14 mouse cellular contexts compared by ENCODE assay signal in the genomic region with DNA sequence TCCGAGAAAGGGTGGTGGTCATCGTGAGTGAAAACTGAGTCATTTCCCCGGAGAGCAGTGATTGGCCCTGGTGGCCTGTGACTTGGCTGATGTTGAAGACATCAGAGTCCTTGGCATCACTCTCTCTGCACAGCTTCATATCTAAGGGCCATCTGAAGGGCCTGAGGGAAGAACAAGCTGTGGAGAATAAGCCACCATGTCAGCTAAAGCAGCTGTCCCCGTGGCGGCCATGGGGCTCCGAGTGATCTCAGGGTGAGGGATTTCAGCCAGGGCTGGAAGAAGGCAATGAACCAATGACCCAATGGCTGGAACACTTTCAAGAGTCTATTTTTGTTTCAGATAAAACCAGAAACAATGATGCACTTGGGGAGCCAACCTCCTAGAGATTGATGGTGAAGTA.
A peak's percentile ranks its signal among the peaks of the same experiment; 100 is the strongest.
DNase-seq lines count a peak whose midpoint lies in the region; ATAC-seq lines count a peak whose summit lies in the region.
"Had no signal": no experiment of that assay in that cellular context is flagged by ENCODE, and none has a peak within 500 bp of the region (broad histone marks: within the 10 kb centered on the region; RNA-seq: fewer than 3 reads in every experiment).

No protein-coding gene starts in this region.

- H3K4me2 ChIP-seq in hindbrain, embryonic 11.5 days (replicated peaks; ENCODE audit: low read depth, low read length) = no peak overlapping the region
- H3K4me2 ChIP-seq: lung, embryonic 14.5 days; midbrain, embryonic 11.5 days had no signal

- H3K36me3 ChIP-seq in hindbrain, embryonic 11.5 days (ENCODE audit: control insufficient read depth, insufficient read depth, low read length) = no peaks in the 10 kb centered on the region
- H3K36me3 ChIP-seq: hindbrain, embryonic 10.5 days had no signal

- H3K4me3 ChIP-seq in hindbrain, embryonic 11.5 days (ENCODE audit: low read depth, low read length) = no peak overlapping the region
- H3K4me3 ChIP-seq: erythroblast, embryonic 14.5 days; hindbrain, embryonic 10.5 days had no signal

- ATAC-seq in hindbrain, embryonic 11.5 days (ENCODE audit: low FRiP score) = no peak
- ATAC-seq: intestine, embryonic 16.5 days had no signal

- no peaks in the 10 kb centered on the region for H3K27me3 ChIP-seq in hindbrain, embryonic 11.5 days (ENCODE audit: control insufficient read depth, insufficient read depth, low read length)

- WGBS in hindbrain, embryonic 11.5 days = 90% methylated on average over 6 of the region's 6 CpGs

- no peaks in the 10 kb centered on the region for H3K9me3 ChIP-seq in hindbrain, embryonic 11.5 days (ENCODE audit: control insufficient read depth, low read length)
- H3K9me3 ChIP-seq: hindbrain, embryonic 10.5 days had no signal

- DNase-seq in ovary, postnatal 36 days (ENCODE audit: low spot score) = peak; percentile 9
- no peak for DNase-seq in ovary, postnatal 14 days (ENCODE audit: low spot score)
- peak; percentile 23 for DNase-seq in gastrocnemius, postnatal 10 days
- peak; percentile 63 to 69 for DNase-seq in heart, postnatal 14 days
- DNase-seq in skeletal muscle tissue, adult 2 months (ENCODE audit: low read depth, low spot score) = peak; percentile 72
- no peak for DNase-seq in hindbrain, embryonic 11.5 days (ENCODE audit: low spot score)
- no peak for DNase-seq in B cell, adult 2 months
- DNase-seq: cerebellum, adult 18-20 months; embryo, embryonic 11 days; lung, embryonic 14.5 days had no signal

- no peak overlapping the region for H3K9ac ChIP-seq in hindbrain, embryonic 11.5 days (ENCODE audit: low read depth, low read length)
- H3K9ac ChIP-seq: lung, embryonic 14.5 days had no signal

- intact Hi-C loops in heart, postnatal 14 days (cut with DNase I) = no loop called here

- H3K27ac ChIP-seq in hindbrain, embryonic 11.5 days (ENCODE audit: low read depth, low read length) = no peak overlapping the region
- H3K27ac ChIP-seq: hindbrain, embryonic 10.5 days had no signal

- no peaks in the 10 kb centered on the region for H3K4me1 ChIP-seq in hindbrain, embryonic 11.5 days (replicated peaks; ENCODE audit: control insufficient read depth, insufficient read depth, low read length)
- H3K4me1 ChIP-seq: hindbrain, embryonic 10.5 days had no signal

Comparison
In these comparisons a context has a peak if more than half of its experiments do, and no peak if none do; other contexts are left out.
1. DNase-seq: peak in ovary, postnatal 36 days (single experiment), gastrocnemius, postnatal 10 days (single experiment), heart, postnatal 14 days (2 of 2) and skeletal muscle tissue, adult 2 months (single experiment); none in ovary, postnatal 14 days (single experiment), hindbrain, embryonic 11.5 days (single experiment) and B cell, adult 2 months (0 of 2).